Mouse (Mus musculus) c-Kit-negative CD71-positive TER-119-positive erythroid progenitor cells, embryonic 14.5 days (primary cell): Measurements from ENCODE around the gene Cct8l1.

ENCODE experiments used
- DNase-seq: peaks from one replicate; pipeline ENCODE4 v3.0.0-alpha.2; 2013; ENCODE audit warnings: low read depth, low spot score

The Cct8l1 gene

DNA sequence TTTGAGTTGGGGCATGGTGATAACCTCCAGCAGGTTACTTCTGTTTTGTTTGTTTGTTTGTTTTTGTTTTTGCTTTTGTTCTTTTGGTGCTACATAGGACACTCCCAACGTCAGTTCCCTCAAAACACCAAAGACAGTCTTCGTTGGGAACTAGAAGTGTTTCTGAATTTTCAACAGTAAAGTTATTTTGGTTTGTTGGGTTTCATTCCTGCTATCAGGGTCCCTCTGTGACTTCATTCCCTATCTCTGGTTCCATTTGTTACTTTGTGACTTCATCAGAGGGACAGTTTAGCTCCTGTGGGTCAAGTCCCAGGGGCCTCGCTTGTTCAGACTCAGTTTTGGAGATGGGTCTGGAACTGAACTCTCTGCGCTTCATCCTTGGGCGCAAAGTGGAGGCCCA is at the start of gene Cct8l1:
Gene Cct8l1 (plus strand): TSS at position 301 of the 400 bp plus-strand sequence.
- DNase-seq: no peak

DNA sequence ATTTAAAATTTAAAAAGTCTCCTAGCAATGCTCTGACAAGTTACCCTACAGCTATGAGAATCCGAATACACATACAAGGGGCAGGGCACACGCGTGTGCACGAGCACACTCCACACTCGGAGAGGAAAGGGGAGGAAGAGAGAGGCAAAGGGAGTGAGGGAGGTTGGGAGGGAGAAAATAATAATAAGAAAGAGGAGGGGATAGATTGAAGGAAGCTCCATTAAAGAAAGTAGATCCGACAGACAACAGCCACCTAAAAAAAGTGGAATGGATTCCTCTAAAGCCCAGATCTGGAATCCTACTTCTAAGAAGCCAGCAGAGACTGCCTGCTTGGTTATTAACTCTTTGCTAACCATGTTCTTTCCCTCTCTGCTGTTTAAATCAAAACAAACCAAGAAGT is 43.8 kb upstream of the Cct8l1 start:
- DNase-seq: no peak

GRCm38 (mm10) chr5:25475789-25476188 is 40.1 kb upstream of the Cct8l1 start:
- no peak for DNase-seq

DNA sequence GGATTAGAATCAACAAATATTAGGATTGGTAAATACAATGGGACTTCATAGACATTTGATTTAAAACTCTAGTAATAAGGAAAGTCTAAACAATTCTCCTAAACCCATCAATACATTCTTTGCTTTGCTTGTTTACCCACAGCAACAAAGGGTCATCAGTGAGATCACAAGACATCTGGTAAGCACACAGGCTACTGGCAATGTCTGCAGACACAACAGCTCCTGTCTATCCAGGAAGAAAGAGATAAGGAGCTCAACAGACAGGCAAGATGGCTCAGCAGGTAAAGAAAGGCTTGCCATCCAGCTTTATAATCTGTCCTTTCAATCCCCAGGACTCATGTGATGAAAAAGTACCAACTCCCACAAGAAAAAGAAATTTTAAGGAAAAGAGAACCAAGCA is 37.0 kb upstream of the Cct8l1 start:
- DNase-seq: no peak

- peak; percentile 6 for DNase-seq
These were observed 19.2 kb upstream of the Cct8l1 start for GRCm38 (mm10) chr5:25496652-25497051.

GRCm38 (mm10) chr5:25497369-25497719 is 18.5 kb upstream of the Cct8l1 start:
- DNase-seq: peak; percentile 46

GRCm38 (mm10) chr5:25497720-25498345 is 18.0 kb upstream of the Cct8l1 start:
- DNase-seq: peak; percentile 54

DNA sequence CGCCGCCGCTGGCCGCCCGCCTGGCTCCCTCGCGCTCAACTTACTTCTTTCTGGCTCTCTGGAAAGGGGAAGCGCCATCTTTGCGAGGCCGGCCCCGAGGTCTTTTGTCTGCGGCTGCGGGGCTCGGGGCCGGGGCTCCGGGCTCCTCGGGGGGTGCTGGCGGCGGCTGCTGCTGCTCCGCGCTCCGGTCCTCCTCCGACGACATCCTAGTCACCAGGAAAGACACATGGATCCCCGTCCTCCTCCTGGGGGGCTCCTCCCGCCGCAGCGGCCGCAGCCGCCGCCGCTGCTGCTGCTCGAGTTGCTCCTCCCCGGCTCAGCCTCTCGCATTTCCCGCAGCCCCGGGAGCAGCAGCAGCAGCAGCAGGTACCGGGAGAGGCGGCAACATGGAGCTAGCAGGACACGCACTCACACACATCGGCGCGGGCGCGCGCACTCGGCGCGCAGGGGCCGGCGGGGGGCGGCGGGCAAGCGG is 17.5 kb upstream of the Cct8l1 start, which contains the start of gene Kmt2c:
Gene Kmt2c (minus strand): TSS at position 438 of the 475 bp plus-strand sequence.
- peak; percentile 55 for DNase-seq

DNA sequence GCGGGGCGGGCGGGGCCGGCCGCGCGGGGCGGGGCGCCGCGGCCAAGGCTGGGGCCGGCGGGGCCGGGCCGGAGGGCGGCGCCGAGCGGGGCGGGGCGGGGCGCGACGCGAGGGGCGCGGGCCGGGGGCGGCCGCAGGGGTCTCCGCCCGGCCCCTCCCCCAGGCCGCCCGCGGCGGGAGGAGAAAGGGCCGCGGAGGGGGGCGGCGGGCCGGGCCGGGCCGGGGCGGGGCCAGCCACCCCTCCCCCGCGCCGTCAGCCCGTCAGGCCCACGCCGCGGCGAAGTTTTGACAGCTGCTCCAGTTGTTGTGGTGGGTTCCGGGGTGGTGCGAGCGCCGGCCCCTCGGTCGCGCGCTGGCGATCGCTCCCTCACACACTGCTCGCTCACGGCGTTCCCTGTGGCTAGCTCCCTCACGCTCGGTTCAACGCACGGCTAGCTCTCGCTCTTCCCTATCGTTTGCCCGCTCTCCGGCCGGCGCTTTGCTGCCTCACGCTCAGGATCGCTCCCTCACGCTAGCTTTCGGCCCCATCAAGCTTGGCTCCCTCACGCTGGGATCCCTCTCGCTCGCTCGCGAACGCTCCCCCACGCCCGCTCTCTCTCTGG is 16.9 kb upstream of the Cct8l1 start:
- peak; percentile 65 for DNase-seq

- peak; percentile 85 for DNase-seq
These were observed 16.2 kb upstream of the Cct8l1 start for GRCm38 (mm10) chr5:25499423-25500398.

- DNase-seq: no peak
These were observed 15.2 kb upstream of the Cct8l1 start for GRCm38 (mm10) chr5:25500686-25501085.

- DNase-seq: no peak
These were observed 9.8 kb upstream of the Cct8l1 start for GRCm38 (mm10) chr5:25506041-25506440.

GRCm38 (mm10) chr5:25516301-25516895 is 531 bp downstream of the Cct8l1 start:
- DNase-seq: no peak

DNA sequence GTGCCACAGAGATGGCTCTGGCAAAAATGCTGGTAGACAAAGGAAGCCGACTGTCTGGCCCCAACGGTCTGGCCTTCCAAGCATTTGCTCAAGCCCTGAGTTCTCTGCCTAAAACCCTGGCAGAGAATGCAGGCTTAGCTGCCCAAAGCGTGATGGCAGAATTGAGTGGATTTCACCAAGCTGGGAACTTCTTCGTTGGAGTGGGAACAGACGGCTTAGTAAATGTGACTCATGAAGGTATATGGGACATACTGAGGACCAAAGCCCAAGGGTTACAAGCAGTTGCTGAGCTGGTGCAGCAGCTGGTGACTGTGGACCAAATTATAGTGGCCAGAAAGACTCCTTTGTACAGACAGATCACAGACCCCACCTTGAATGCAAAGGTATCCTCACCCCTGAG is 1.7 kb downstream of the Cct8l1 start:
- DNase-seq: no peak

DNA sequence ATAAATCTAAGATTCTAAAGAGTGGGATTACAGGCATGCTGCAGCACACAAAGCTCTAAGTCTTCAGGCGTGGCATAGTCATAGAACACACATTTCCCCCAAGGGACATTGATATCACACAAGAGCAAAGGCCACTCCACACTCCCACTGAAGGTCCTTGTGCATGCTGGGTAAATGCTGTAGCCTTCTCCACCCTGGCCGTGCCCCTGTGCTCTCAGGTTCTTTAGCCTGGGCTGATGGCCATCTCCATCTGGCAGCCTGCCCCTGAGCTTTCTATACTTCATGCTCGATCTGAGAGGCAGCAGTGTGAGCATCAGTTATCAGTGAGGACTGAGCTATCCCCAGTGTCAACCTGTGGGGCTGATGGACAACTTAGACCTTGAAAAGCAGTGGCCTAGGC is 4.0 kb downstream of the Cct8l1 start:
- no peak for DNase-seq

DNA sequence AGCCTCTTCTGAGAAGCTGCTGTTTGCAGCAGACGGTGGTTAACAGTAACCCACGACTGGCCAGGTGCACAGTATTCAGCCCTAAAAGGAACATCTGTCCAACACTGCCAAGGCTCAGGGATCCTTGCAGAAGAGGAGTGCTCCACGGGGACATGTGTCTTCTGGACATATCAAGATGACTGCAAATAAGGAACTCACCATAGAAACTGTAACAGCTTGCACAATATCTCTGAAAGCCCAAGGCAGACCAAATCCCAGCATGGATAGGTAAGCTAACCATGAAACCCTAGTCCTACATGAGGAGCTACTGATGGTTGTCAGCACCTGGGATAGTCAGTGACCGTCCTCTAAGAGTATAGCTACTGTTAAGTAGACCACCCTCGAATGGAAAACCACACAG is 5.6 kb downstream of the Cct8l1 start:
- no peak for DNase-seq

DNA sequence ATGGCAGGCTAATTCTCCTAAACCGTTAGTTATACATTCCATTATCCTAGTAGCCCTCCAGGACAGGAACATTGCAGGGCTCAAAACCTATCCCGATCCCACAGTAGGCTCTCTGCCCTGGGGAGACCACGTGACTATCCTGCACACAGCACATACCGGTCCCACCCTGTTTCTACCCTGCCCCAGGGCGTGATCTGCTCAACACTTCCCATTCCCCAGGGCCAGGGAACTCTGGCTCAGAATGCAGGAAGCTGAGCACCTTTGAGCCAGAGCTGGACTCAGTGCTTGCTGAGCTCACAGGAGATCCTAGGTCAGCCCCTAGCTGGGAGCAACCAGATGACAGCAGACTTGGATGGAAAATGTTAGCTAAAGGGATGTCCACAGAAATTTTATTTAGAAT is 10.2 kb downstream of the Cct8l1 start:
- no peak for DNase-seq

DNA sequence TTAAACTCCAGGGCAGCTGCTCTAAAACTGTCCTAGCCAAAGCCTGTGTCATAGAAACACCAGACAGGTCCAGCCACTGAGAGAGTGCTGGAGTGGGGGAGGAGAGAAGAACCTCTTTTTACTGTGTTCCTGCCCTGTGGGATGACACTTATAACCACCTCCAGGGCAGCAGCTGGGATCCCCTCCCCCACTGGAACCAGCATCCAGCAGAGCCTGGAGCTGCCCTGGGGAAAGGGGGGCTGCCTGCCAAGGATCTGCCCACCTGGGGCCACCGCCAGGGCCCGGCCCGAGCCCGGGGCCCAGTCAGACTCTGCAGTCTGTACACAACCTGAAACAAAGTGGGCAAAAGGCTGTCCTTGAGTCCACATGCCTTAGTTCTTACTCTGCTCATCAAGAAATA is 11.1 kb downstream of the Cct8l1 start:
- DNase-seq: no peak

DNA sequence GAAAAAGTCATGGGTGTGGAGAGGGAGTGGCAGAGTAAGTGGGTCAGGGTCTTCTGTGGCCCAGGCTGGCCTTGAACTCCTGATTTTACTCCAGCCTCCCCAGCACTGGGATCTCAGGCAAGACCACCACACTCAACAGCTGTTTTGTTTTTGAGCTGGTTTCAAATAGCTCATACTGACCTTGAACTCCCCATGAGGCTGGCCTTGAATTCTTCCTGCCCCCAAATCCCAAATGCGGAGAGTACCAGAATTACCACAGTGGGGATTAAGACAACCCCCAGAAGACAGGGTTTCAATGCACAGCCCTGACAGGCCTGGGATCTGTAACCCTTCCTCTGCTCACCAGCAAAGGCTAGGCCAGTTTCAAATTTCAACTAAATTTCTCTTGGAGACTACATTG is 12.1 kb downstream of the Cct8l1 start:
- no peak for DNase-seq

- DNase-seq: no peak
These were observed 13.1 kb downstream of the Cct8l1 start for GRCm38 (mm10) chr5:25528851-25529528.
